Mouse (Mus musculus) right cerebral cortex, adult 2 months (tissue): ENCODE data around the gene Angptl6.
A peak's percentile ranks its signal among the peaks of the same experiment; 100 is the strongest.

Source experiments
- DNase-seq, 2 experiments: peaks; one replicate each; pipeline ENCODE4 v3.0.0; 2021 to 2022; ENCODE audit warnings: low spot score in 2 of 2

The Angptl6 gene

DNA sequence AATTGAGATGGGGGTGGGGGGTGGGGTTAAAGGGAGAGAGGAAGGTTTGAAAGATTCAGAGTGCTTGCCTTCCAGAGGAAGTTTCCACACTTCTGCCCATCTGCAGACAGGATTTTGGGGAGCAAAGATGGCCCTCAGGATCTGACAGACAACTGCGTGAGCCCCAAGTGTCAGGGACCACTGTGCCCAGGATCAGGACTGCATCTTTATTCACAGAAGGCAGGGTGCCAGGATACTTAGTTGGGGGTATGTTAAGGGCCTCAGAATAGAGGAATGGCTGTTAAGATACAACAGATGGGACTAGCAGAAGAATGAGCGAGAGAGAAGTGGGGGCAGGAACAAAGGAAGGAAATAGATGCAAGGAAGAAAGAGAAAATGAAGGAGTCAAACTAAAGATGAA lies 7.0 kb upstream of the Angptl6 start:
- DNase-seq = no peak

DNA sequence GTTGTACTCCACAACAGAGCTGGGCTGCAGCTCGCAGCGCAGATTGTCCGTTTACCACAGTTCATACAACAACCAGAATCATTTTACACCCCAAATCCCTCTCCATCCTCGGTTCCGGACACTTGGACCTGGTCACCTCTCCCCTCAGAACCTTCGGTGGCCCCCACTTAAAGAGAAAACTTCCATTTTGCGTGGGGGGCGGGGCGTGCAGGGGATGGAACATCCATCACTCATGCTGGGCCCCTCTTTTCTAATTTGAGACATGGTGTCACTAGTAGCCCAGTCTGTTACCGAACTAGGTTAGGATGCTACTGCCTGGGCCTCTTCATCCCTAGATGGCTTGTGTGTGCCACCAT lies 839 bp downstream of the Angptl6 start:
- no peak for DNase-seq

- DNase-seq = peak; percentile 99 to 100
These were observed 1.4 kb downstream of the Angptl6 start for GRCm38 (mm10) chr9:20878041-20878709.

- DNase-seq = no peak
These were observed 2.1 kb downstream of the Angptl6 start for GRCm38 (mm10) chr9:20877118-20878040.

- no peak for DNase-seq
These were observed 3.0 kb downstream of the Angptl6 start for GRCm38 (mm10) chr9:20876318-20877117.

DNA sequence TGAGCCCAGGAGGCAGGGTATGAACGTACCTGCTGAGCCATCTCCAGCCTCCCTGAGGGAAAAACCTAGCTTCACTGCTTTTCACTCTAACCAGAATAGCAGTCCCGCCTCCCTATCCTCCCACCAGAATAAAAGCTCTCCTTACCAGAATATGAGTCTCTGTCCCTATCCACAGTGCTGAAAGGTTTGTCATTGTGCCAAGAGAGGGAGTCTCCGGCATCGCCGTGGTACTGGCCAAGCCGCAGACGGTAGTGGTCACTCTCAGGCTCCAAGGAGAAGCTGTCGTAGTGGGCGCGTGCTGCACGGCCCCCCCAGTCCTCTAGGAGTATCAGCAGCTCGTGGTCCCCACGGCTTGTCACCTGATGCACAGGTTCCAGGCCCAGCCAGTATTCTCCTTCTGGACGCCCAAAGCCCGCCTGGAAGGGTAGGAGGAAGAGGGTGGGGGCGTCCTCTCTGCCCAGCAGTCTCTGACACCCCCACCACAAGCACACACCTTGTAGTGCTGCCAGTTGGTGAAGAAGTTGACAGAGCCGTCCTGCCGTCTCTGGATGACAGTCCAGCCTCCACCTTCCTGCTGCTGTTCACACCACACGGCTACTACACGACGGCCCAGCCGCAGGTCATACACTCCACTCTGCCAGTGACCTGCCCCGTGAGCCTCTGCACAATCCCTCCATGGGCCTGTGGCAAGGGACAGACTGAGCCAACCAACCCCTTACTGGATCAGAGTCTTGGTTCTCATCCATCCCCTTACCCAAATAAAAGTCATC lies 4.3 kb downstream of the Angptl6 start:
- peak; percentile 60 to 62 for DNase-seq

DNA sequence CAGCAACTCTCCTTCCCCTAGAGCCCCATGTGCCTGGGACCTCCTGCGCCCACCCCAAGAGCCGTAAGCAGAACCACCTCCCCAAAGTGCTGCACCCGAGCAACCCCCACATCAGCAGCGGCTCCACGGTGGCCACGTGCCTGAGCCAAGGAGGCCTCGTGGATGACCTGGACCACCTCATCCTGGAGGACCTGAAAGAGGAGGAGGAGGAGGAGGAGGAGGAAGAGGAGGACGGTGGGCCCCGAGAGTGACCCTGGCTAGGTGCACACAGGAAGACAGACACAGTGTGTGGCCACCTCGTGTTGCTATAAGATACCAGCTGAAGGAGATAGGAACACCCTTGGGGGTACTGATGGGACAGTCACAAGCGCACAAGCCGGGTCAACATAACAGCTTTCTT lies 6.0 kb downstream of the Angptl6 start:
- no peak for DNase-seq

DNA sequence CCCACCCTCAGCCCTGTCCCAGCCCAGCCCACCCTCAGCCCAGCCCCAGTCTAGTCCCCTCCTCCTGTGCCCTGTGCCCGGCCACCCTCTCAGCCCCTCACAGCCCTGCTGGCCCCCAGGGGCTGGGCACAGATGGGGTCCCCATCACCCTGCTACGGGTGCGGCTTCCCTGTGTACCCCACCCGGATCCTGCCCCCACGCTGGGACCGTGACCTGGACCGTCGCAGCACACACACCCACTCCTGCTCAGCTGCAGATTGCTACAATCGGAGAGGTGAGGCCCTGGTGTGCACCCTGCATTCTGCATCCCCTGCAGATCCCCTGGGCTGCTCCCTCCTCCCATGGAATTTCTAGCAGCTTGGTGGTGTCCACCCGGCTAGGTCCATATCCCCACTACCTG lies 6.5 kb downstream of the Angptl6 start:
- DNase-seq = no peak

- no peak for DNase-seq
These were observed 9.0 kb downstream of the Angptl6 start for GRCm38 (mm10) chr9:20870211-20871173.

DNA sequence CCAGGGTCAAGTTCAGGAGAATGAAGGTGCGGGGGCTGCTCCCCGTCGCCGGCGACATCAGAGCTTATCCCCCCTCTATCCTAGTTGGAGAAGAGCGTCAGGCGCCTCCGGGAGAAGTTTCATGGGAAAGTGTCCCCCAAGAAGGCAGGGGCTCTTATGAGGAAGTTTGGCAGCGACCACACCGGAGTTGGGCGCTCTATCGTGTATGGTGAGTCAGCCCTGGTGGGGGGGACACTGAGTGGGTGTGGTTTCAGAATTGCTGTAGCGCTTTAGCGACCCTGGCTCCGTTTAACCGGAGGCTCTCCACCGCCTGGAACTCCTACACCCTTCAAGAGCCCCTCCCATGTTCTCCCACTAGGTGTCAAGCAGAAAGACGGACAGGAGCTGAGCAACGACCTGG lies 10.3 kb downstream of the Angptl6 start:
- DNase-seq = peak in 1 of 2 experiments; percentile 38

GRCm38 (mm10) chr9:20868448-20869001 lies 11.0 kb downstream of the Angptl6 start, which contains the start of gene A230050P20Rik:
Gene A230050P20Rik (plus strand): TSS chr9:20868642.
- peak; percentile 75 to 76 for DNase-seq

DNA sequence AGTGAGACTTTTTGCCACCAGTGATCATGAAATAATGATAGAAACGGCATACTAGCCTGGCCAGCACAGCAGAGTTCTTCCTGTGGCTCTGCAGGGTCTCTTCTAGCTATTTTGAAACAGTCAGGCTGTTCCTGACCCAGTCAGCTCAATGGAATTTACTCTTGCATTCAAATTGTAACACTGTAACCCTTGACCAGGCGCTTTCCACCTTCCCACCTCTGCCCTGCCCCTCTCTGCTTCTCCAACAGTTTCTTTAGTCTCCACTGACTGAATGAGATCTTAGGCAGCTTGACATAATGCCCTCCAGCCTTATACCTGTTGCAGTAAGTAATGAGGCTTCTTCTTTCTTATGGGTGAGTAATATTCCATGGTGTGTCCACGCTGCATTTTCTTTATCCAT lies 12.6 kb downstream of the Angptl6 start:
- no peak for DNase-seq

GRCm38 (mm10) chr9:20862225-20862624 lies 17.3 kb downstream of the Angptl6 start:
- no peak for DNase-seq

DNA sequence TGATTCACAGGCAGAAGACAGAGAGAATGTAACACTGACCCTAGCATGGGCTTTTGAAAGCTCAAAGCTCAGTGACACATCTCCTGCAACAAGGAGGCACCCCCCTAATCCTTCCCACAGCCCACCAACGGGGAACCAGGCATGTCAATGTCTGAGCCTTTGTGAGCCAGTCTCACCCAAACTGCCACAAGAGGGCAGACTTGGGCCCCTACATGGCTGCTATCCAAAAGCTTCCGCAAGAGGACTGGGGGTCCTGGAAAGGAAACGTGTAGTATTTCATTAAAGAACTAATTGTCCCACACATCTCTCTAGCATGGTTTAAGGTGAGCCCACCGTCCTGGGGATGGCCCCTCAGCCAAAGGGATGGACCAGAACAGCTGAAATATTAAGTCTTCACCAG lies 17.7 kb downstream of the Angptl6 start:
- DNase-seq = peak in 1 of 2 experiments; percentile 23

DNA sequence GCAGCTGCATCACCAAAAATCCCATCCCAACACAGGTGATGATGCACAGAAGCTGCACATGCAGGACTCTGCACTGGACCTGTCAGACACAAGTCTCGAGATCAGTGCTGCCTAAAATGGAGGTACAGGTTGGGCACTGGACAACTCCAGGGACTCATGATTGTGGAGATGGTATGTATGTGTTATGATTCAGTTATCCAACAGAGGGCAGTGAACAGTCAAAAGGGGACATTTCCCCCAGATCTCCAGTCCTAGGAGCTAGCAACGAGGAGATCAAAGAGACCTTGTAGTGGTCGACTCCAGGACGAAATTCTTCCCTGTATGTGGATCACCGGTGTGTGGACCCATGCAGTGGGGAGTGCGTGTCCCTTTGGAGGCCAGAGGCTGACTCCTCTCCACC lies 19.6 kb downstream of the Angptl6 start:
- no peak for DNase-seq

GRCm38 (mm10) chr9:20857131-20857530 lies 22.4 kb downstream of the Angptl6 start:
- no peak for DNase-seq

GRCm38 (mm10) chr9:20850179-20850578 lies 29.3 kb downstream of the Angptl6 start:
- no peak for DNase-seq

DNA sequence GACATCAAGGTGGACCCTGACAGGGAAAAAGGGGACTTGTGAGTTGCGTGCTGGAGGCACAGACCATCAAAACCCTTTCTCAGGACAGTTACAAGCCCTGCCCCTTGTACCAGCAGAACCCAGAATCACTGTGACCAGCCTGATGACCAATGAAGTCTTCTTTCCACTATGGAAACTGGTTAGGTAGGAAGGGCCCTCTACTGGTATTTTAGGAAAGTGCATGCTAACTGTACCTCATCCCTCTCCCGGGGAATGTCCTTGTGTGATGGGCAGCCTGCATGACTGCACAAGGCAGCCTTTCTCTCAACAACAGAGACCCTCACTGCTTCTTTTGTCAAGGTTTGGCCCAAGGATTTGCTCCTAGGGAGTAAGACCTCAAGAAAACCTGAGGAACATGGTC lies 36.9 kb downstream of the Angptl6 start:
- DNase-seq = peak; percentile 24 to 31

GRCm38 (mm10) chr9:20842211-20842610 lies 37.3 kb downstream of the Angptl6 start:
- DNase-seq = no peak

DNA sequence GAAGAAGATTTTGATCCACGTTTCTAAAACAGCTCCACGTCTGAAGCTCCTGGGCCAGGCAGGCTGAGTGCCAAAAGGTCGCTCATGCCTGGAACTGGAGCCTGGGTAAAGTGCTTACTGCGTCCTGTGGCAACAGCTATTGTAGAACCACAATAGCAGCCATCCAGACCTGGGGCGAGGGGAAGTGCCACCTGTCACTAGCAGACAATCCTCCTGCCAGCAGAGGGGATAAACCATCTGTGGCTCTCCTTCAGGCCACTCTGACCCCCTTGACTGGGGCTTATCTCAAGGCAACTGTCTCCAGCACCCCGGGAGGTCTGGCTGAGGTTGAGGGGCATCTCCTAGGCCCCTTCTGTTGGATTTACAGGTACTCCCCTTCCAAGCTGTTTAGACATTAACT lies 40.6 kb downstream of the Angptl6 start:
- no peak for DNase-seq
